Comparison of ENCODE assay signal across 9 mouse cellular contexts in genomic region chr17:34898706-34899052, GRCm38 (mm10). TPM values are rescaled to one million over a fixed set of nuclear protein-coding genes. Genes with fewer than 3 reads are reported as not detected.
DNase-seq lines count a peak whose midpoint lies in the region; ATAC-seq and TF ChIP-seq lines count a peak whose summit lies in the region.
"Had no signal": no experiment of that assay in that cellular context is flagged by ENCODE, and none has a peak within 500 bp of the region (broad histone marks: within the 10 kb centered on the region; RNA-seq: fewer than 3 reads in every experiment).

No protein-coding gene starts in this region.

- no peaks in the 10 kb centered on the region for H3K27me3 ChIP-seq in cerebellum, adult 2 months (ENCODE audit: control insufficient read depth, insufficient read depth, low read length)
- H3K27me3 ChIP-seq in spleen, adult 2 months (ENCODE audit: control insufficient read depth, insufficient read depth, low read length) = no peaks in the 10 kb centered on the region
- no peaks in the 10 kb centered on the region for H3K27me3 ChIP-seq in intestine, postnatal 0 days (replicated peaks; ENCODE audit: control insufficient read depth, insufficient read depth, low read length)
- no peaks in the 10 kb centered on the region for H3K27me3 ChIP-seq in midbrain, postnatal 0 days (ENCODE audit: insufficient read depth, low read length)

- 0% methylated on average over 27 of the region's 47 CpGs for WGBS in cerebellum, adult 2 months
- 0% methylated on average over 4 of the region's 47 CpGs for WGBS in spleen, adult 2 months
- 3% methylated on average over 7 of the region's 47 CpGs for WGBS in intestine, postnatal 0 days
- 0% methylated on average over 3 of the region's 47 CpGs for WGBS in midbrain, postnatal 0 days

- no peak for TF ChIP-seq CTCF in cerebellum, adult 2 months (IDR thresholded peaks at IDR 0.05; ENCODE audit: borderline replicate concordance, insufficient read depth, low read depth, low read length)
- no peak for TF ChIP-seq CTCF in spleen, adult 2 months (IDR thresholded peaks at IDR 0.05; ENCODE audit: extremely low read depth, insufficient read depth, insufficient read length, insufficient replicate concordance)
- TF ChIP-seq CTCF in intestine, postnatal 0 days (IDR thresholded peaks at IDR 0.05; ENCODE audit: low read depth) = no peak
- no peak for TF ChIP-seq CTCF in midbrain, postnatal 0 days (IDR thresholded peaks at IDR 0.05)

- H3K9me3 ChIP-seq in intestine, postnatal 0 days (ENCODE audit: control insufficient read depth) = no peaks in the 10 kb centered on the region
- H3K9me3 ChIP-seq in midbrain, postnatal 0 days (ENCODE audit: low read length) = no peaks in the 10 kb centered on the region

- peak overlapping the region; percentile 84 for H3K4me2 ChIP-seq in intestine, postnatal 0 days (replicated peaks; ENCODE audit: low read depth)
- H3K4me2 ChIP-seq in midbrain, postnatal 0 days (ENCODE audit: low read depth, low read length, poor library complexity, severe bottlenecking) = peak overlapping the region; percentile 81

- no peak overlapping the region for H3K27ac ChIP-seq in cerebellum, adult 2 months (ENCODE audit: insufficient read depth, low read length)
- peak overlapping the region; percentile 92; the same call in 1 of the 2 replicates for H3K27ac ChIP-seq in spleen, adult 2 months (ENCODE audit: insufficient read depth, low read length)
- H3K27ac ChIP-seq in intestine, postnatal 0 days (ENCODE audit: low read depth, low read length) = peak overlapping the region; percentile 95
- peak overlapping the region; percentile 91 for H3K27ac ChIP-seq in midbrain, postnatal 0 days (ENCODE audit: low read depth, low read length)

- DNase-seq in cerebellum, adult 2 months = no peak
- DNase-seq in cerebellum, adult 9-10 months = no peak
- DNase-seq in spleen, adult 2 months (ENCODE audit: low read depth in 1 of 2, low spot score in 2 of 2) = no peak
- no peak for DNase-seq in spleen, postnatal 36 days (ENCODE audit: low spot score in 2 of 2)
- peak; percentile 54 for DNase-seq in midbrain, postnatal 0 days (ENCODE audit: low spot score)
- DNase-seq in frontal cortex, adult 2 months (ENCODE audit: extremely low spot score in 1 of 2, low spot score in 1 of 2) = no peak
- DNase-seq in thymus, postnatal 25 days = no peak

- peaks cover 9% of the 10 kb centered on the region for H3K36me3 ChIP-seq in spleen, adult 2 months (ENCODE audit: control insufficient read depth, insufficient read depth, low read length)
- peaks cover 16% of the 10 kb centered on the region for H3K36me3 ChIP-seq in intestine, postnatal 0 days (ENCODE audit: control insufficient read depth, insufficient read depth)
- peaks cover 3% of the 10 kb centered on the region; the same call in 1 of the 2 replicates for H3K36me3 ChIP-seq in midbrain, postnatal 0 days (ENCODE audit: insufficient read depth, low read length)

- H3K4me1 ChIP-seq in cerebellum, adult 2 months (ENCODE audit: control insufficient read depth, insufficient read depth, low read length) = peaks cover 4% of the 10 kb centered on the region
- peaks cover 5% of the 10 kb centered on the region; the same call in 1 of the 2 replicates for H3K4me1 ChIP-seq in spleen, adult 2 months (ENCODE audit: control insufficient read depth, insufficient read depth, insufficient read length)
- no peaks in the 10 kb centered on the region for H3K4me1 ChIP-seq in intestine, postnatal 0 days (replicated peaks; ENCODE audit: control insufficient read depth, insufficient read depth, low read length)
- H3K4me1 ChIP-seq in midbrain, postnatal 0 days (ENCODE audit: insufficient read depth, low read length) = peaks cover 15% of the 10 kb centered on the region

- no peak for ATAC-seq in intestine, postnatal 0 days
- no peak for ATAC-seq in midbrain, postnatal 0 days (ENCODE audit: low FRiP score)

- TF ChIP-seq POLR2A in cerebellum, adult 2 months (IDR thresholded peaks at IDR 0.05; ENCODE audit: borderline replicate concordance, insufficient read depth, low read length) = no peak
- no peak for TF ChIP-seq POLR2A in spleen, adult 2 months (IDR thresholded peaks at IDR 0.05; ENCODE audit: low read depth, low read length)

- peak overlapping the region; percentile 97 for H3K4me3 ChIP-seq in cerebellum, adult 2 months (replicated peaks; ENCODE audit: insufficient read depth, low read depth, low read length)
- peak overlapping the region; percentile 82 for H3K4me3 ChIP-seq in spleen, adult 2 months (ENCODE audit: extremely low read depth, insufficient read depth, insufficient read length)
- H3K4me3 ChIP-seq in intestine, postnatal 0 days (ENCODE audit: low read depth, low read length) = peak overlapping the region; percentile 95
- peak overlapping the region; percentile 83 for H3K4me3 ChIP-seq in midbrain, postnatal 0 days (ENCODE audit: low read depth, low read length)

- H3K9ac ChIP-seq in intestine, postnatal 0 days (ENCODE audit: low read depth, low read length) = peak overlapping the region; percentile 93
- H3K9ac ChIP-seq in midbrain, postnatal 0 days (replicated peaks; ENCODE audit: low read length, poor library complexity, severe bottlenecking) = peak overlapping the region; percentile 87

RNA-seq across cellular contexts. Expression of gene Ehmt2, which starts 0.4 kb away (rescaled TPM):
- polyA plus RNA-seq in cerebellum, adult 2 months (2012; rRNA removed) = 174 and 182 TPM in 2 replicates
- polyA plus RNA-seq in spleen, adult 2 months (2012; rRNA removed) = 200 and 246 TPM in 2 replicates
- 35.8 and 40.3 TPM in 2 replicates for polyA plus RNA-seq in intestine, postnatal 0 days (2015; fragmentation: Nextera tagmentation; extraction: Ambion mirVana)
- 312 and 375 TPM in 2 replicates for total RNA-seq in midbrain, postnatal 0 days (2014; rRNA removed)
- 58.8 and 69.0 TPM in 2 replicates for polyA plus RNA-seq in midbrain, postnatal 0 days (2015; fragmentation: Nextera tagmentation; extraction: Ambion mirVana)
- 268 and 290 TPM in 2 replicates for polyA plus RNA-seq in frontal cortex, adult 2 months (2012; rRNA removed)

RNA-seq across cellular contexts. Expression of gene C2, which starts 0.6 kb away (rescaled TPM):
- polyA plus RNA-seq in cerebellum, adult 2 months (2012; rRNA removed) = 2.3 and 2.9 TPM in 2 replicates
- 15.9 and 16.0 TPM in 2 replicates for polyA plus RNA-seq in spleen, adult 2 months (2012; rRNA removed)
- polyA plus RNA-seq in intestine, postnatal 0 days (2015; fragmentation: Nextera tagmentation; extraction: Ambion mirVana) = 60.3 and 66.2 TPM in 2 replicates
- total RNA-seq in midbrain, postnatal 0 days (2014; rRNA removed) = 2.9 and 3.1 TPM in 2 replicates
- polyA plus RNA-seq in midbrain, postnatal 0 days (2015; fragmentation: Nextera tagmentation; extraction: Ambion mirVana) = 6.0 and 7.0 TPM in 2 replicates
- 2.9 and 3.2 TPM in 2 replicates for polyA plus RNA-seq in frontal cortex, adult 2 months (2012; rRNA removed)

RNA-seq across cellular contexts. Expression of gene Slc44a4, which starts 15.6 kb away (rescaled TPM):
- polyA plus RNA-seq in cerebellum, adult 2 months (2012; rRNA removed) = 0.05 TPM in 1 of 2 replicates, not detected in the other
- 0.05 and 0.08 TPM in 2 replicates for polyA plus RNA-seq in spleen, adult 2 months (2012; rRNA removed)
- 119 and 128 TPM in 2 replicates for polyA plus RNA-seq in intestine, postnatal 0 days (2015; fragmentation: Nextera tagmentation; extraction: Ambion mirVana)
- 0.49 TPM in 1 of 2 replicates, not detected in the other for total RNA-seq in midbrain, postnatal 0 days (2014; rRNA removed)
- 0.11 TPM in 1 of 2 replicates, not detected in the other for polyA plus RNA-seq in midbrain, postnatal 0 days (2015; fragmentation: Nextera tagmentation; extraction: Ambion mirVana)
- polyA plus RNA-seq in frontal cortex, adult 2 months (2012; rRNA removed) = 0.27 and 0.38 TPM in 2 replicates

RNA-seq across cellular contexts. Expression of gene Gm20547, which starts 16.8 kb away (rescaled TPM):
- 0.08 and 0.10 TPM in 2 replicates for polyA plus RNA-seq in cerebellum, adult 2 months (2012; rRNA removed)
- polyA plus RNA-seq in spleen, adult 2 months (2012; rRNA removed) = 0.04 TPM in 1 of 2 replicates, not detected in the other
- not detected in 2 replicates for polyA plus RNA-seq in intestine, postnatal 0 days (2015; fragmentation: Nextera tagmentation; extraction: Ambion mirVana)
- not detected in 2 replicates for total RNA-seq in midbrain, postnatal 0 days (2014; rRNA removed)
- polyA plus RNA-seq in midbrain, postnatal 0 days (2015; fragmentation: Nextera tagmentation; extraction: Ambion mirVana) = 0.10 and 0.25 TPM in 2 replicates
- polyA plus RNA-seq in frontal cortex, adult 2 months (2012; rRNA removed) = 0.08 TPM in 1 of 2 replicates, not detected in the other
- polyA plus RNA-seq: large intestine, adult 2 months had no signal

RNA-seq across cellular contexts. Expression of gene Zbtb12, which starts 19.4 kb away (rescaled TPM):
- polyA plus RNA-seq in cerebellum, adult 2 months (2012; rRNA removed) = 8.2 and 8.3 TPM in 2 replicates
- polyA plus RNA-seq in spleen, adult 2 months (2012; rRNA removed) = 12.0 and 13.1 TPM in 2 replicates
- 0.74 and 1.1 TPM in 2 replicates for polyA plus RNA-seq in intestine, postnatal 0 days (2015; fragmentation: Nextera tagmentation; extraction: Ambion mirVana)
- 36.9 and 39.1 TPM in 2 replicates for total RNA-seq in midbrain, postnatal 0 days (2014; rRNA removed)
- polyA plus RNA-seq in midbrain, postnatal 0 days (2015; fragmentation: Nextera tagmentation; extraction: Ambion mirVana) = 7.0 and 8.1 TPM in 2 replicates
- 7.5 and 8.8 TPM in 2 replicates for polyA plus RNA-seq in frontal cortex, adult 2 months (2012; rRNA removed)

Comparison
In these comparisons a context has a peak if more than half of its experiments do, and no peak if none do; other contexts are left out.
1. RNA of gene Slc44a4, which starts 15.6 kb away (polyA plus RNA-seq): 119 to 128 TPM in intestine, postnatal 0 days; 0.27 to 0.38 TPM in frontal cortex, adult 2 months, 0.11 TPM in midbrain, postnatal 0 days, 0.05 to 0.08 TPM in spleen, adult 2 months and 0.05 TPM in cerebellum, adult 2 months; every median in the first group is over 10 times any median in the second.
2. Peak in every context shown above with its lines, with median percentiles within 50 percentile points of each other: H3K4me3 ChIP-seq.